Mouse (Mus musculus) spleen, adult 10 weeks (tissue): ENCODE results near the gene Tars2. TPM values are rescaled to one million over a fixed set of nuclear protein-coding genes. Genes with fewer than 3 reads are reported as not detected.

ENCODE experiments used
- polyA plus RNA-seq: library from polyadenylated mRNA; stranded (reverse); fragments of 350-450 nt; fragmentation: Illumina TruSeq; extraction: RNeasy Lipid Tissue Mini Kit (QIAGEN cat#74804); gene quantifications from one replicate; pipeline ENCODE4 v1.2.3, GENCODE M21; 2015; ENCODE audit warnings: low replicate concordance; ENCODE audit not compliant: insufficient read depth

Gene Tars2
- polyA plus RNA-seq = 43.4 TPM

GRCm38 (mm10) chr3:95760106-95760505 is at the start of gene Tars2:
TSS of gene Tars2 (minus strand) at chr3:95760206.

GRCm38 (mm10) chr3:95739353-95740104 is 20.5 kb downstream of the Tars2 start, which contains the start of gene Ecm1:
TSS of gene Ecm1 (minus strand) at chr3:95739569.

Other genes starting within 250 kb of the Tars2 start
- gene Ctss, start 233.4 kb downstream of the Tars2 start, polyA plus RNA-seq = 961 TPM
- gene Hormad1, start 200.5 kb downstream of the Tars2 start, polyA plus RNA-seq = not detected
- 48.8 TPM for gene Golph3l, start 171.3 kb downstream of the Tars2 start, polyA plus RNA-seq
- 111 TPM for gene Ensa, start 135.2 kb downstream of the Tars2 start, polyA plus RNA-seq
- gene Mcl1, start 101.4 kb downstream of the Tars2 start, polyA plus RNA-seq = 594 TPM
- 2.2 TPM for gene Adamtsl4, start 72.3 kb downstream of the Tars2 start, polyA plus RNA-seq
- gene Ecm1, start 20.6 kb downstream of the Tars2 start, polyA plus RNA-seq = 22.0 TPM
- 42.6 TPM for gene Rprd2, start 58.7 kb upstream of the Tars2 start, polyA plus RNA-seq
- 62.6 TPM for gene Prpf3, start 95.7 kb upstream of the Tars2 start, polyA plus RNA-seq
- gene Mrps21, start 111.3 kb upstream of the Tars2 start, polyA plus RNA-seq = 111 TPM
- gene Ciart, start 122.0 kb upstream of the Tars2 start, polyA plus RNA-seq = 3.2 TPM
- gene BC028528, start 131.8 kb upstream of the Tars2 start, polyA plus RNA-seq = 124 TPM
- gene Aph1a, start 133.8 kb upstream of the Tars2 start, polyA plus RNA-seq = 51.8 TPM
- gene Car14, start 144.5 kb upstream of the Tars2 start, polyA plus RNA-seq = not detected
- gene Anp32e, start 169.0 kb upstream of the Tars2 start, polyA plus RNA-seq = 154 TPM
- 109 TPM for gene Plekho1, start 235.8 kb upstream of the Tars2 start, polyA plus RNA-seq